Mouse (Mus musculus): ENCODE data around the gene Tmem26. TPM values are rescaled to one million over a fixed set of nuclear protein-coding genes. Genes with fewer than 3 reads are reported as not detected.
A peak's percentile ranks its signal among the peaks of the same experiment; 100 is the strongest.

The Tmem26 gene
- 32.3 and 43.7 TPM in 2 replicates for polyA plus RNA-seq (2015; fragmentation: Nextera tagmentation; extraction: Ambion mirVana)

DNA sequence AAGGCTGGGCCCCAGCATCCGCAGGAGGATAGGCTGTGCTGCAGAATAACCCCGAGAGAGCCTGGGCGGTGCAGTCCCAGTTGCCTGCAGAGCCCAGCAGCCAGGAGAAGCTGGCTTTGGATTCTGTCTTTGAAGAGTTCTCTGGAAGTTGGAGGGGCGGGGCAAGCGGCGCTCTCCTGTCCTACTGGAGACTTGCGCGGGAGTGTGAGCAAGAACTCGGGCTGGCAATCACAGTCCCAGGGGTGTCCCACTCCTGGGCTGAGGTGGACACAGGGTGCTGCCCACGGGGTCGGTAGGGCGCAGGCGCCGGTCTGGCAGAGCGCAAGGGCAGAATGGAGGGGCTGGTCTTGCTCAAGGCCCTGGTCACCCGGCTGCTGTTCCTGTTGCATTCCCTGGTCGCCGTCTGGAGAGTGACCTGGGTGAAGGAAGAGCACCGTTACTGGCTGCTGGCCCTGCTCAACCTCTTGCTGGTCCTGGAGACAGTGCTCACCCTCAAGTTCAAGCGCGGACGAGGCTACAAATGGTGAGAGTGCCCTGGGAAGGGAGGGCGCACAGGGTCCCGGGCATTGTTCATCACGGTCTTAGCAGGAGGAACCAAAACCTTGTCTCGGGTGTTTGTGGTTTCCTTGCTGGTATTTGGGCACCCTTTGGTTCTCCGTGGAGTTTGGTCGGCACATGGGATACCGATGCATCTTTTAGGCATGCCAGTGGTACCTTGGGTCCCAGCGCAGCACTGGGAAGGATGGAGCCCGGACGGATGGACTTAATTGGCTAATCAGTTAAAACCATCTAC is at the start of gene Tmem26:
Tmem26 (plus strand) TSS at position 79 of the 793 bp plus-strand sequence.
- Histone ChIP-seq H3K27me3 (no peaks in the 10 kb centered on the region), H3K9me3 (replicated peaks) (no peaks in the 10 kb centered on the region), H3K9ac (peak within 1 kb of the TSS; percentile 57), H3K4me3 (replicated peaks) (peak within 1 kb of the TSS; percentile 61), H3K4me2 (replicated peaks) (peak within 1 kb of the TSS; percentile 90), H3K36me3 (no peaks in the 10 kb centered on the region), H3K27ac (replicated peaks) (peak within 1 kb of the TSS; percentile 63), H3K4me1 (peaks cover 9% of the 10 kb centered on the region)
- WGBS = under 1% methylated on average over 32 of the region's 32 CpGs
- peak; percentile 78 for ATAC-seq (ENCODE audit: insufficient number of reproducible peaks, low FRiP score, low TSS enrichment, low read depth)

DNA sequence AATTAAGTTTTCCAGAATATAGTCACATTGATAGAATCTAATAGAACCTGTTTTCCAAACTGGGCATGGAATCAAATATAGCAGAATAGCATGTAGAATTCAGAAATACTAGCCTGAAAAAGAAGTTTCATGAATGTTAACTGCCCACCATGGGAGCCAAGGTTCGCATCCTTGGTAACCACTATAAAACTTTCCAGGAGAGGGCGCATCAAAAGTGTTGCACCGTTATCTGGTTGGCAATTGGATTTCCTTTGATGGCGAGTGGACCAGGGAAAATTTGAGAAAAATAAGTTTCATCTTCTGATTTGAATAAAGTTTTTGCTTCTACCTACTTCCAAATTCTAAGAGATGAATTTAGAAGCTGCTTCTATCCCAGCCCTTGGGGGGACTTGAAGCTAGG is 44.8 kb upstream of the Tmem26 start:
- Histone ChIP-seq H3K36me3 (no peaks in the 10 kb centered on the region), H3K9ac (no peak overlapping the region), H3K4me1 (no peaks in the 10 kb centered on the region), H3K9me3 (replicated peaks) (no peaks in the 10 kb centered on the region), H3K27me3 (no peaks in the 10 kb centered on the region), H3K27ac (replicated peaks) (no peak overlapping the region), H3K4me3 (replicated peaks) (no peak overlapping the region), H3K4me2 (replicated peaks) (no peak overlapping the region)
- 67% methylated on average over 4 of the region's 4 CpGs for WGBS
- ATAC-seq (ENCODE audit: insufficient number of reproducible peaks, low FRiP score, low TSS enrichment, low read depth) = no peak

DNA sequence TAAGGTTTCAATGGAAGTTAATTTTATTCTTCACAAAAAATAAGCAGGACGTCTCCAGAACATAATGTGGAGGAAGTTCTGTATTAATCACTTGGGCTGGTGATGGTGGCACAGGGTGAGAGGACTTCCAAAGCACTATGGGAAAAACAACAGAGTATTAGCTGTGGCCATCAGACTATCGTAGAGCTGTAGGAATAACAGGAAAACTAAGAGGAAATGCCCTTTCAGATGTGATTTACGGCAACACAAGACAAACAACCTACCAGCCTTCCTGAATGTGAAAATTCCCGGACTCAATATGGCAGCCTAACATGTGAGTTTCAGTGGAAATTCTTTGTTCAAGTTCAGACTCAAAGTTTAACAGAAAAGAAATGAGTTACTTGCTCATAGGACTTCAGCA is 42.2 kb upstream of the Tmem26 start:
- no peak for ATAC-seq (ENCODE audit: insufficient number of reproducible peaks, low FRiP score, low TSS enrichment, low read depth)
- H3K36me3 ChIP-seq = no peaks in the 10 kb centered on the region

DNA sequence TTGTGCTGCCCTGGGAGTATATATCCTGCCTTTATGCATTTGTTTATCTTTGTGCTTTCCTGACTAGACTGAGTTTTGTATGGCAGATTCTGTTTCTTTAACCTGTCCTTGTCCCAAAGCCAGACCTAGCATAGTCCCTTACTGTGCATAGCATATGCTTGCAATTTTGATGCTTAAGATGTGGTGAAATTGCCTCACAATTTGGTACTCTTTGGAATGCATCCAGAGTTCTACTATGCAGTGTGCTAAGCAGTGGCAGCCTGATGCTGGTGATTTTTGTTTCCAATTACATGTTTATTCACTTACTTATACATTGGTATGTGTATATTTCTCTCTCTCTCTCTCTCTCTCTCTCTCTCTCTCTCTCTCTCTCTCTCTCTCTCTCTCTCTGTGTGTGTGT is 37.9 kb upstream of the Tmem26 start:
- Histone ChIP-seq H3K4me1 (0 out of 2 replicates have a peak, but pooled peaks cover 3% of the 10 kb centered on the region), H3K4me2 (replicated peaks) (no peak overlapping the region), H3K36me3 (no peaks in the 10 kb centered on the region), H3K27ac (replicated peaks) (no peak overlapping the region), H3K4me3 (replicated peaks) (no peak overlapping the region), H3K9ac (no peak overlapping the region), H3K27me3 (no peaks in the 10 kb centered on the region), H3K9me3 (replicated peaks) (no peaks in the 10 kb centered on the region)
- ATAC-seq (ENCODE audit: insufficient number of reproducible peaks, low FRiP score, low TSS enrichment, low read depth) = no peak

More for the DNA sequence above, 42.2 kb upstream of the Tmem26 start:
- 81% methylated on average over 4 of the region's 4 CpGs for WGBS
- Histone ChIP-seq H3K4me2 (replicated peaks) (no peak overlapping the region), H3K9ac (no peak overlapping the region), H3K4me3 (replicated peaks) (no peak overlapping the region), H3K27me3 (no peaks in the 10 kb centered on the region), H3K9me3 (replicated peaks) (no peaks in the 10 kb centered on the region), H3K4me1 (0 out of 2 replicates have a peak, but pooled peaks cover 3% of the 10 kb centered on the region), H3K27ac (replicated peaks) (no peak overlapping the region)

DNA sequence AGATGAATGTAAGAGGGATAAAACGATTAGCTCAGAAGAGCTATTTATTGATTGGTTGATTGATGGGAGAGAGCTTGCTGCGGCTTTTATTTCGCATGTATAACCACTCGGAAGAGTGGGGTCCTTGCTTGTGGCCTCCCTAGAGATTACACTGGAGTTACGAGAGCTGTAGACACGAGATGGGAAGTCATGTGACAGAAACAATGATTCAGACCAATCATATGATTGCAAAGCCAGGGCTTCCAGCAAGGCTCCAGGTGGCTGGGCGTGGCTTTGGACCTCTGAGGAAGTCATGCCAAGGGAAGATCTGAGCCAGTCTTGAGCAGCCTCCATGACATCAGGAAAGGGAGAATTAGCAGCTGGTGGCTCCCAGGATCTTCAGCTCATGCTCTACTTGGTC is 32.3 kb upstream of the Tmem26 start:
- 79% methylated on average over 7 of the region's 7 CpGs for WGBS
- H3K27ac ChIP-seq (replicated peaks) = no peak overlapping the region
- no peaks in the 10 kb centered on the region for H3K9me3 ChIP-seq (replicated peaks)
- H3K4me1 ChIP-seq = no peaks in the 10 kb centered on the region
- no peaks in the 10 kb centered on the region for H3K27me3 ChIP-seq
- no peak overlapping the region for H3K4me2 ChIP-seq (replicated peaks)
- no peaks in the 10 kb centered on the region for H3K36me3 ChIP-seq
- no peak overlapping the region for H3K9ac ChIP-seq
- no peak for ATAC-seq (ENCODE audit: insufficient number of reproducible peaks, low FRiP score, low TSS enrichment, low read depth)
- H3K4me3 ChIP-seq (replicated peaks) = no peak overlapping the region

DNA sequence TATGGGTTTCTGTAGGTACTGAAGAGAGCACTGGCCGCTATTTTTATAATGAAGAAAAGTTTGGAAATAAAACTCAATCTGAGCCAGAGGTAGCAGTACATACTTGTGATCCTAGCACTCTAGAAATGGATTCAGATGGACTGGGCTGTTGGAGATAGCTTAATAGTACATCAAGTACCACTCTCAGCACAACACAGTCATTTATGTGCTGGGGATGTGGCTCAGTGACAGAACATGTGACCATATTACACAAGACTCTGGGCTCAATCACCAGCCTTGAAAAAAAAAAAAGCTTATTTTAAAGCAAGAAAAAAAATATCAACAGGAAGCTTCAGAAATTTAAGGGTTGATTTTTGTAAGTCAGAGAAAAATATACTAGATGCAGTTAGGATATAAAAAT is 31.0 kb upstream of the Tmem26 start:
- no peak overlapping the region for H3K4me2 ChIP-seq (replicated peaks)
- no peaks in the 10 kb centered on the region for H3K4me1 ChIP-seq
- 88% methylated on average over 1 of the region's 1 CpGs for WGBS
- no peak overlapping the region for H3K9ac ChIP-seq
- no peak overlapping the region for H3K4me3 ChIP-seq (replicated peaks)
- ATAC-seq (ENCODE audit: insufficient number of reproducible peaks, low FRiP score, low TSS enrichment, low read depth) = no peak
- H3K27me3 ChIP-seq = no peaks in the 10 kb centered on the region
- no peak overlapping the region for H3K27ac ChIP-seq (replicated peaks)
- no peaks in the 10 kb centered on the region for H3K9me3 ChIP-seq (replicated peaks)
- H3K36me3 ChIP-seq = no peaks in the 10 kb centered on the region

DNA sequence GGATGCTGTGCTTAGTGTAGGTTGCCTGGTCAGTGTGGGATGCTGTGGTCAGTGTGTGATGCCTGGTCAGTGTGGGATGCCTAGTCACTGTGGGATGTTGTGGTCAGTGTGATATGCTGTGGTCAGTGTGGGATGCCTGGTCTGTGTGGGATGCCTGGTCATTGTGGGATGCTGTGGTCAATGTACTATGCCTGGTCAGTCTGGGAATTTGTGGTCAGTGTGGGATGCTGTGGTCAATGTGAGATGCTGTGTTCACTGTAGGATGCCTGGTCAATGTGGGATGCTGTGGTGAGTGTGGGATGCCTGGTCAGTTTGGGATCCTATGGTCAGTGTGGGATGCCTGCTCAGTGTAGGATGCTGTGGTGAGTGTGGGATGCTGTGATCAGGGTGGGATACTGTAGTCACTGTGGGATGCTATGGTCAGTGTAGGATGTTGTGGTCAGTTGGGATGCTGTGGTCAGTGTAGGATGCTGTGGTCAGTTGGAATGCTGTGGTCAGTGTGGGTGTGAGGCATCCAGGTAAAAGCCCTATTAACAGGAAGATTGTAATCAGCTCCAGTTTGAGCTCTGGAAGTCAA is 27.6 kb upstream of the Tmem26 start:
- Histone ChIP-seq H3K4me2 (replicated peaks) (no peak overlapping the region), H3K9ac (no peak overlapping the region), H3K9me3 (replicated peaks) (no peaks in the 10 kb centered on the region), H3K4me1 (no peaks in the 10 kb centered on the region), H3K4me3 (replicated peaks) (no peak overlapping the region), H3K27ac (replicated peaks) (no peak overlapping the region), H3K27me3 (no peaks in the 10 kb centered on the region), H3K36me3 (no peaks in the 10 kb centered on the region)
- peak; percentile 29; the same call in 1 of the 2 replicates for ATAC-seq (ENCODE audit: insufficient number of reproducible peaks, low FRiP score, low TSS enrichment, low read depth)

DNA sequence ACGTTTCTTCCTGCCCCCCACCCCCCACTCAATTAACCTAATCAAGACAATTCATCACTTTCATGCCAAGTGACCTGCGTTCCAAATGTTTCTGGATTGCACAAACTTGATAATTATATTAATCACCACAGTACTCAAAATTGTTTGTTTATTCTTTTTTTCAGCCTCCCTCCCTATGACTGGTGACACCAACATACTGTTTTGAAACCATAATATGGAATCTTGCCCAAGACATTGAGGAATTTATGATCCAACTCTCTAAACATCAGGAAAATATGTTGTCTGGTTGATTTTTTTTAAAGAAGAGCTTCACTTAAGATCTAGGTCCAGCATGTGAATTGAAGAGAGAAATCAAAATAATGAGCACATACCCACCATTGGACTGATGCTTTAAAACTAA is 19.2 kb upstream of the Tmem26 start:
- H3K27ac ChIP-seq (replicated peaks) = no peak overlapping the region
- no peak for ATAC-seq (ENCODE audit: insufficient number of reproducible peaks, low FRiP score, low TSS enrichment, low read depth)
- 69% methylated on average over 2 of the region's 2 CpGs for WGBS

DNA sequence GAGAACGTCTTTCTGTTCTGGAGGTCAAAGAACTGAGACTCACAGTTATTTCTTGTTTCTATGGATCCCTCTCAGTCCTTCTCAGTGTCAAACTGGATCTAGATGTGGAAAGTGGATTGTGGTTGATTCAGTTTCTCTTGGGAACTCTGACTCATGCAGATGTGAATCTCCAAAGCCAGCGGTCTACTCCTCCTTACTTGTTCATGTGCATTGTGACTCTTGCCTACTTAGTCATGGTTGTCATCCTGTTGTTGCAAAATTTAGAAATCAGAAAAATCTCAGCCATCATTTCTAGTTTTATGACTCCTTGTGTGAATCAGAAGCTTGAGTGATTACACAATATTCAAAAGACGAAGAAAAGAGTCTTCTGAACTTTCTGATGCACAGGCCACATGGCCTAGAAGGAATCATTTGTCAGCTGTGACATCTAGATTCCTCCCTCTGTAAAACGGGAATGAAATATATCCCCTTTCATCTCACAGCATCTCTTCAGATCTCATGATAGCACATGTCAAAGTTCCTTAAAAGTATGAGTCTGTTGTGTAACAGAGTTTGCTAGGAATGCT is 17.9 kb upstream of the Tmem26 start:
- H3K4me3 ChIP-seq (replicated peaks) = no peak overlapping the region

More for the DNA sequence above, 19.2 kb upstream of the Tmem26 start:
- Histone ChIP-seq H3K9ac (no peak overlapping the region), H3K36me3 (no peaks in the 10 kb centered on the region), H3K4me3 (replicated peaks) (no peak overlapping the region), H3K4me2 (replicated peaks) (no peak overlapping the region), H3K4me1 (no peaks in the 10 kb centered on the region), H3K27me3 (no peaks in the 10 kb centered on the region), H3K9me3 (replicated peaks) (no peaks in the 10 kb centered on the region)

DNA sequence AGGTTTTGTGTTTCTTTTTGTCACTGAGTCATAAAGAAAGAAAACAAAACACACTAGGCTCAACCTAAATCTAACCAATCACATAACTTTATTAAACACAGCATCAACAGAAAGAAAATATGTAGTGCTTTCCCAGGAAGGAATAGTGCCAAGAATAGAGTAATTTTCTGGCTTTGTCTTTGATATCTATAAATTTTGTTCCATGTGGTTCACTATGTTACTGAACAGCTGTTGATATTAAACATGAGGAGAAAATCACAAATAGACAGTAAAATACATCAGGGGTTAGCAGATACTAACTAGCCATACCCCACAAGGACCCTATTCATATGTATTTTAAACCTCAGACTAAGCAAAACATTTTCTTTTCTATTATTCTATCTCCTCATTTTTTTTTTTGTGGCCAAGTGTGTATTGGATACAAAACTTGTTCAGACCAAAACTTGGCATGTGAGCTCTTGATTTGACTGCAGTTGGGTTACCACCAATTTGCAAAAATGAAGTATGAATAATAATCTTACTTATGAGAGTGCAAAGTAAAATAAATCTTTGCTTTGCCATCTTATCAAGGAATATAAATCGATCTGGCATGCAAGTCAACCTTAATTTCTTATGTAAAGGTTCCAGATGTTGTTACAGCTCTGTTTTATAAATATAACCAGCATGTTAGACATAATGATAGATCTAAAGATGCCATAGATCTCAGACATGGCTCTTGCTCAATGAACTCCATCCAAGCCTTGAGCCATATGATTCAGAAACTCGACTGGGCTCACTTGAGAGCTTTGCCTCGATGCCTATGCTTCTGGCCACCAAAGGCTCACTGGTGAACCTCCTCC is 16.2 kb upstream of the Tmem26 start:
- Histone ChIP-seq H3K9me3 (replicated peaks) (no peaks in the 10 kb centered on the region), H3K4me2 (replicated peaks) (no peak overlapping the region), H3K4me3 (replicated peaks) (no peak overlapping the region), H3K4me1 (no peaks in the 10 kb centered on the region), H3K27ac (replicated peaks) (peak overlapping the region; percentile 65), H3K9ac (no peak overlapping the region), H3K27me3 (no peaks in the 10 kb centered on the region), H3K36me3 (no peaks in the 10 kb centered on the region)
- WGBS = 46% methylated on average over 3 of the region's 3 CpGs
- no peak for ATAC-seq (ENCODE audit: insufficient number of reproducible peaks, low FRiP score, low TSS enrichment, low read depth)

More for the DNA sequence above, 17.9 kb upstream of the Tmem26 start:
- ATAC-seq (ENCODE audit: insufficient number of reproducible peaks, low FRiP score, low TSS enrichment, low read depth) = no peak
- no peaks in the 10 kb centered on the region for H3K36me3 ChIP-seq
- 62% methylated on average over 4 of the region's 4 CpGs for WGBS
- H3K4me2 ChIP-seq (replicated peaks) = no peak overlapping the region
- no peak overlapping the region for H3K27ac ChIP-seq (replicated peaks)
- no peaks in the 10 kb centered on the region for H3K9me3 ChIP-seq (replicated peaks)
- H3K27me3 ChIP-seq = no peaks in the 10 kb centered on the region
- no peak overlapping the region for H3K9ac ChIP-seq
- H3K4me1 ChIP-seq = no peaks in the 10 kb centered on the region

DNA sequence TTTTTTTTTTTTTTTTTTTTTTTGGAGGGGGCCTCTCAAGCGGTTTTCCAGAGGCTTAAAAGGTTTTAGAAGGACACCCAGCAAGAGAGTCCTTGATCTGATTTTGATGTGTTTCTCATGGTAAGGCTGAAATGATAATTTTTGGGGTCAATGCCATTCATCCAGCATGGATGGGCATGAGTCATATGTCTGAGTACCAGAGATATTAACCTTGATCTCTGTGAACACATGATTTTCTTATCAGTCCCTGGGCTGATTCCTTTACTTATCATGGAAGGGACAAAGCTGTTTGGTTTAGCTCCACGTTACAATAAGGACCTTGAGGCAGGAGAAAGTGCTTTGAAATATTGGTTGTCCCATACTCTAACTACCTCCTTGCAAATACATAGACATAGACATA is 10.5 kb upstream of the Tmem26 start:
- Histone ChIP-seq H3K27me3 (no peaks in the 10 kb centered on the region), H3K9ac (no peak overlapping the region), H3K36me3 (no peaks in the 10 kb centered on the region), H3K4me3 (replicated peaks) (no peak overlapping the region), H3K9me3 (replicated peaks) (no peaks in the 10 kb centered on the region), H3K4me1 (no peaks in the 10 kb centered on the region), H3K27ac (replicated peaks) (no peak overlapping the region), H3K4me2 (replicated peaks) (no peak overlapping the region)
- 77% methylated on average over 2 of the region's 2 CpGs for WGBS
- no peak for ATAC-seq (ENCODE audit: insufficient number of reproducible peaks, low FRiP score, low TSS enrichment, low read depth)
